Mouse (Mus musculus): ENCODE measurements around the gene Fitm1. TPM values are rescaled to one million over a fixed set of nuclear protein-coding genes. Genes with fewer than 3 reads are reported as not detected.
A peak's percentile ranks its signal among the peaks of the same experiment; 100 is the strongest.

The Fitm1 gene
- polyA plus RNA-seq, 1 experiment from 2014 or later, result 6.5 TPM

GRCm38 (mm10) chr14:55576376-55576775, 959 bp downstream of the Fitm1 start:
- no peak overlapping the region for H3K4me2 ChIP-seq (ENCODE audit: low read depth, severe bottlenecking)
- peaks cover 9% of the 10 kb centered on the region; the same call in 1 of the 2 replicates for H3K4me1 ChIP-seq (ENCODE audit: control insufficient read depth, insufficient read depth, low read length)
- H3K4me3 ChIP-seq (ENCODE audit: low read depth, low read length), result no peak overlapping the region
- no peaks in the 10 kb centered on the region for H3K9me3 ChIP-seq (ENCODE audit: control insufficient read depth, low read length)
- 84% methylated on average over 16 of the region's 16 CpGs for WGBS
- H3K27ac ChIP-seq (replicated peaks; ENCODE audit: low read depth, low read length), result no peak overlapping the region
- H3K9ac ChIP-seq (ENCODE audit: low read length), result no peak overlapping the region
- DNase-seq (ENCODE audit: low spot score), result no peak
- H3K27me3 ChIP-seq (ENCODE audit: control insufficient read depth, insufficient read depth, low read length), result no peaks in the 10 kb centered on the region
- peaks cover under 1% of the 10 kb centered on the region; the same call in 1 of the 2 replicates for H3K36me3 ChIP-seq (ENCODE audit: control insufficient read depth, insufficient read depth, low read length)
- no peak for ATAC-seq (ENCODE audit: insufficient number of reproducible peaks, low FRiP score, low TSS enrichment, low read depth)

- Histone ChIP-seq H3K4me2 (ENCODE audit: low read depth, severe bottlenecking) (peak within 1 kb of the TSS; percentile 90), H3K4me1 (ENCODE audit: control insufficient read depth, insufficient read depth, low read length) (peaks cover 9% of the 10 kb centered on the region; the same call in 1 of the 2 replicates), H3K9me3 (ENCODE audit: control insufficient read depth, low read length) (no peaks in the 10 kb centered on the region), H3K27ac (replicated peaks; ENCODE audit: low read depth, low read length) (peak within 1 kb of the TSS; percentile 56; the same call in 1 of the 2 replicates), H3K36me3 (ENCODE audit: control insufficient read depth, insufficient read depth, low read length) (peaks cover 3% of the 10 kb centered on the region; the same call in 1 of the 2 replicates), H3K9ac (ENCODE audit: low read length) (peak within 1 kb of the TSS; percentile 89), H3K4me3 (ENCODE audit: low read depth, low read length) (peak within 1 kb of the TSS; percentile 72), H3K27me3 (ENCODE audit: control insufficient read depth, insufficient read depth, low read length) (no peaks in the 10 kb centered on the region)
- peak; percentile 83 for ATAC-seq (ENCODE audit: insufficient number of reproducible peaks, low FRiP score, low TSS enrichment, low read depth)
- under 1% methylated on average over 32 of the region's 32 CpGs for WGBS
- DNase-seq (ENCODE audit: low spot score), result peak; percentile 85
Observed at GRCm38 (mm10) chr14:55577871-55578667, 2.7 kb downstream of the Fitm1 start, which contains the start of gene Psme1. Gene Psme1, plus strand, starts transcription at chr14:55578123.

GRCm38 (mm10) chr14:55578668-55579269, 3.4 kb downstream of the Fitm1 start:
- peak; percentile 38; the same call in 1 of the 2 replicates for ATAC-seq (ENCODE audit: insufficient number of reproducible peaks, low FRiP score, low TSS enrichment, low read depth)
- Histone ChIP-seq H3K4me2 (ENCODE audit: low read depth, severe bottlenecking) (peak overlapping the region; percentile 90), H3K9ac (ENCODE audit: low read length) (peak overlapping the region; percentile 89), H3K4me1 (ENCODE audit: control insufficient read depth, insufficient read depth, low read length) (peaks cover 9% of the 10 kb centered on the region; the same call in 1 of the 2 replicates), H3K9me3 (ENCODE audit: control insufficient read depth, low read length) (no peaks in the 10 kb centered on the region), H3K36me3 (ENCODE audit: control insufficient read depth, insufficient read depth, low read length) (peaks cover 3% of the 10 kb centered on the region; the same call in 1 of the 2 replicates), H3K27ac (replicated peaks; ENCODE audit: low read depth, low read length) (peak overlapping the region; percentile 56; the same call in 1 of the 2 replicates), H3K4me3 (ENCODE audit: low read depth, low read length) (peak overlapping the region; percentile 72), H3K27me3 (ENCODE audit: control insufficient read depth, insufficient read depth, low read length) (no peaks in the 10 kb centered on the region)
- no peak for DNase-seq (ENCODE audit: low spot score)
- 34% methylated on average over 6 of the region's 6 CpGs for WGBS

GRCm38 (mm10) chr14:55579511-55580496, 4.4 kb downstream of the Fitm1 start:
- DNase-seq (ENCODE audit: low spot score) (no peak), ATAC-seq (ENCODE audit: insufficient number of reproducible peaks, low FRiP score, low TSS enrichment, low read depth) (no peak)
- no peak overlapping the region for H3K4me2 ChIP-seq (ENCODE audit: low read depth, severe bottlenecking)
- H3K27ac ChIP-seq (replicated peaks; ENCODE audit: low read depth, low read length), result no peak overlapping the region
- no peak overlapping the region for H3K4me3 ChIP-seq (ENCODE audit: low read depth, low read length)
- H3K9ac ChIP-seq (ENCODE audit: low read length), result no peak overlapping the region
- peaks cover 9% of the 10 kb centered on the region; the same call in 1 of the 2 replicates for H3K4me1 ChIP-seq (ENCODE audit: control insufficient read depth, insufficient read depth, low read length)
- WGBS, result 86% methylated on average over 23 of the region's 23 CpGs
- peaks cover 3% of the 10 kb centered on the region; the same call in 1 of the 2 replicates for H3K36me3 ChIP-seq (ENCODE audit: control insufficient read depth, insufficient read depth, low read length)
- no peaks in the 10 kb centered on the region for H3K9me3 ChIP-seq (ENCODE audit: control insufficient read depth, low read length)
- H3K27me3 ChIP-seq (ENCODE audit: control insufficient read depth, insufficient read depth, low read length), result no peaks in the 10 kb centered on the region

- Histone ChIP-seq H3K9ac (ENCODE audit: low read length) (no peak overlapping the region; the same call in 1 of the 2 replicates), H3K4me1 (ENCODE audit: control insufficient read depth, insufficient read depth, low read length) (peaks cover 9% of the 10 kb centered on the region; the same call in 1 of the 2 replicates), H3K27me3 (ENCODE audit: control insufficient read depth, insufficient read depth, low read length) (no peaks in the 10 kb centered on the region), H3K27ac (replicated peaks; ENCODE audit: low read depth, low read length) (no peak overlapping the region), H3K36me3 (ENCODE audit: control insufficient read depth, insufficient read depth, low read length) (peaks cover 3% of the 10 kb centered on the region; the same call in 1 of the 2 replicates), H3K9me3 (ENCODE audit: control insufficient read depth, low read length) (no peaks in the 10 kb centered on the region), H3K4me2 (ENCODE audit: low read depth, severe bottlenecking) (no peak overlapping the region), H3K4me3 (ENCODE audit: low read depth, low read length) (no peak overlapping the region)
- no peak for DNase-seq (ENCODE audit: low spot score)
- no peak for ATAC-seq (ENCODE audit: insufficient number of reproducible peaks, low FRiP score, low TSS enrichment, low read depth)
- 90% methylated on average over 16 of the region's 16 CpGs for WGBS
Observed at GRCm38 (mm10) chr14:55580731-55581130, 5.3 kb downstream of the Fitm1 start.

- no peak for ATAC-seq (ENCODE audit: insufficient number of reproducible peaks, low FRiP score, low TSS enrichment, low read depth)
- Histone ChIP-seq H3K4me3 (ENCODE audit: low read depth, low read length) (no peak overlapping the region), H3K36me3 (ENCODE audit: control insufficient read depth, insufficient read depth, low read length) (peaks cover 3% of the 10 kb centered on the region; the same call in 1 of the 2 replicates), H3K4me1 (ENCODE audit: control insufficient read depth, insufficient read depth, low read length) (peaks cover 9% of the 10 kb centered on the region; the same call in 1 of the 2 replicates), H3K9me3 (ENCODE audit: control insufficient read depth, low read length) (no peaks in the 10 kb centered on the region), H3K27ac (replicated peaks; ENCODE audit: low read depth, low read length) (no peak overlapping the region), H3K27me3 (ENCODE audit: control insufficient read depth, insufficient read depth, low read length) (no peaks in the 10 kb centered on the region), H3K4me2 (ENCODE audit: low read depth, severe bottlenecking) (no peak overlapping the region), H3K9ac (ENCODE audit: low read length) (no peak overlapping the region)
- no peak for DNase-seq (ENCODE audit: low spot score)
- 78% methylated on average over 9 of the region's 9 CpGs for WGBS
Observed at GRCm38 (mm10) chr14:55581981-55582681, 6.7 kb downstream of the Fitm1 start.

GRCm38 (mm10) chr14:55584303-55584701, 8.9 kb downstream of the Fitm1 start:
- 43% methylated on average over 5 of the region's 5 CpGs for WGBS
- Histone ChIP-seq H3K9me3 (ENCODE audit: control insufficient read depth, low read length) (no peaks in the 10 kb centered on the region), H3K36me3 (ENCODE audit: control insufficient read depth, insufficient read depth, low read length) (peaks cover 3% of the 10 kb centered on the region; the same call in 1 of the 2 replicates), H3K4me3 (ENCODE audit: low read depth, low read length) (peak overlapping the region; percentile 46), H3K27me3 (ENCODE audit: control insufficient read depth, insufficient read depth, low read length) (no peaks in the 10 kb centered on the region), H3K27ac (replicated peaks; ENCODE audit: low read depth, low read length) (no peak overlapping the region), H3K4me2 (ENCODE audit: low read depth, severe bottlenecking) (peak overlapping the region; percentile 87), H3K9ac (ENCODE audit: low read length) (no peak overlapping the region; the same call in 1 of the 2 replicates), H3K4me1 (ENCODE audit: control insufficient read depth, insufficient read depth, low read length) (no peaks in the 10 kb centered on the region)
- DNase-seq (ENCODE audit: low spot score) (no peak), ATAC-seq (ENCODE audit: insufficient number of reproducible peaks, low FRiP score, low TSS enrichment, low read depth) (no peak)
